Mouse (Mus musculus) hindbrain, embryonic 11.5 days (tissue): ENCODE data around the gene Psma7. TPM values are rescaled to one million over a fixed set of nuclear protein-coding genes. Genes with fewer than 3 reads are reported as not detected.

ENCODE experiments used
- ATAC-seq: fragments of 200-750 bp; cut with Nextera tagmentation; 2 replicates; pipeline ENCODE4 v1.8.0; 2017; ENCODE audit warnings: mild to moderate bottlenecking, moderate TSS enrichment, moderate library complexity; ENCODE audit not compliant: low FRiP score
- DNase-seq: peaks from one replicate; pipeline ENCODE4 v3.0.0-alpha.2; 2015; ENCODE audit warnings: low spot score
- H3K27ac ChIP-seq: fragments of 300-500 bp; sonication (generic); 2 replicates; pipeline ENCODE4 v1.5.1; 2014; ENCODE audit warnings: mild to moderate bottlenecking, low read depth, low read length
- H3K27me3 ChIP-seq: fragments of 300-500 bp; sonication (generic); 2 replicates; pipeline ENCODE4 v1.6.1; 2014; ENCODE audit warnings: mild to moderate bottlenecking, low read length, moderate library complexity, mixed read lengths; ENCODE audit not compliant: control insufficient read depth, insufficient read depth
- H3K36me3 ChIP-seq: fragments of 300-500 bp; sonication (generic); 2 replicates; pipeline ENCODE4 v1.6.1; 2014; ENCODE audit warnings: mild to moderate bottlenecking, low read length, moderate library complexity, mixed read lengths; ENCODE audit not compliant: control insufficient read depth, insufficient read depth
- H3K4me1 ChIP-seq: fragments of 300-500 bp; sonication (generic); replicated peaks from 2 replicates; pipeline ENCODE4 v1.6.1; 2014; ENCODE audit warnings: low read length, mixed read lengths; ENCODE audit not compliant: control insufficient read depth, insufficient read depth
- H3K4me2 ChIP-seq: fragments of 300-500 bp; sonication (generic); replicated peaks from 2 replicates; pipeline ENCODE4 v1.6.1; 2014; ENCODE audit warnings: mild to moderate bottlenecking, low read depth, low read length
- H3K4me3 ChIP-seq: fragments of 300-500 bp; sonication (generic); 2 replicates; pipeline ENCODE4 v1.5.1; 2014; ENCODE audit warnings: low read depth, low read length
- H3K9ac ChIP-seq: fragments of 300-500 bp; sonication (generic); 2 replicates; pipeline ENCODE4 v1.6.1; 2014; ENCODE audit warnings: low read depth, low read length
- H3K9me3 ChIP-seq: fragments of 300-500 bp; sonication (generic); 2 replicates; pipeline ENCODE4 v1.6.1; 2016; ENCODE audit warnings: low read length; ENCODE audit not compliant: control insufficient read depth
- WGBS: fragments of 180-500 bp; shearing (Covaris S2); extraction: QIAGEN DNeasy Blood & Tissue Kit; methylation state at CpG from one replicate; pipeline ENCODE4 v1.1.7; 2014; 5-methylcytosine and 5-hydroxymethylcytosine counted together
- polyA plus RNA-seq: library from polyadenylated mRNA; unstranded; fragments of >200 nt; fragmentation: Nextera tagmentation; extraction: Ambion mirVana; gene quantifications from 2 replicates; pipeline ENCODE4 v1.2.1, GENCODE M21; 2014

The Psma7 gene
- 756 and 797 TPM in 2 replicates for polyA plus RNA-seq

- peak; percentile 95 for ATAC-seq
- under 1% methylated on average over 57 of the region's 78 CpGs for WGBS
- peak within 1 kb of the TSS; percentile 96 for H3K9ac ChIP-seq
- peaks cover 16% of the 10 kb centered on the region for H3K4me1 ChIP-seq
- H3K27ac ChIP-seq: peak within 1 kb of the TSS; percentile 96
- peak; percentile 95 for DNase-seq
- H3K4me3 ChIP-seq: peak within 1 kb of the TSS; percentile 96
- H3K4me2 ChIP-seq: peak within 1 kb of the TSS; percentile 77
- peaks cover 11% of the 10 kb centered on the region for H3K36me3 ChIP-seq
- no peaks in the 10 kb centered on the region for H3K27me3 ChIP-seq
- no peaks in the 10 kb centered on the region for H3K9me3 ChIP-seq
Measured at GRCm38 (mm10) chr2:180042256-180042857, at the start of gene Psma7, which contains the start of gene Ss18l1. Gene Psma7 (minus strand): TSS chr2:180042433. Gene Ss18l1 (plus strand): TSS chr2:180042509.

- Histone ChIP-seq H3K4me2 (no peak overlapping the region), H3K27me3 (no peaks in the 10 kb centered on the region), H3K4me1 (no peaks in the 10 kb centered on the region), H3K4me3 (no peak overlapping the region), H3K9ac (no peak overlapping the region), H3K27ac (no peak overlapping the region), H3K36me3 (peaks cover 2% of the 10 kb centered on the region; the same call in 1 of the 2 replicates), H3K9me3 (no peaks in the 10 kb centered on the region)
- no peak for ATAC-seq
- WGBS: 68% methylated on average over 11 of the region's 11 CpGs
- no peak for DNase-seq
Measured at GRCm38 (mm10) chr2:180090285-180090684, 48.1 kb upstream of the Psma7 start.

GRCm38 (mm10) chr2:180087472-180087871, 45.2 kb upstream of the Psma7 start:
- Histone ChIP-seq H3K27me3 (no peaks in the 10 kb centered on the region), H3K27ac (no peak overlapping the region), H3K36me3 (peaks cover 2% of the 10 kb centered on the region; the same call in 1 of the 2 replicates), H3K4me2 (no peak overlapping the region), H3K9me3 (no peaks in the 10 kb centered on the region), H3K4me1 (no peaks in the 10 kb centered on the region), H3K9ac (no peak overlapping the region), H3K4me3 (no peak overlapping the region)
- DNase-seq: no peak
- no peak for ATAC-seq
- WGBS: 93% methylated on average over 4 of the region's 4 CpGs

GRCm38 (mm10) chr2:180086637-180087027, 44.4 kb upstream of the Psma7 start:
- DNase-seq (no peak), ATAC-seq (0 out of 2 replicates have a peak, but pooled peaks have one; percentile 25)
- H3K36me3 ChIP-seq: peaks cover 2% of the 10 kb centered on the region; the same call in 1 of the 2 replicates
- H3K4me3 ChIP-seq: no peak overlapping the region
- H3K4me1 ChIP-seq: no peaks in the 10 kb centered on the region
- no peaks in the 10 kb centered on the region for H3K27me3 ChIP-seq
- WGBS: 87% methylated on average over 5 of the region's 5 CpGs
- H3K4me2 ChIP-seq: no peak overlapping the region
- no peaks in the 10 kb centered on the region for H3K9me3 ChIP-seq
- no peak overlapping the region for H3K27ac ChIP-seq
- no peak overlapping the region for H3K9ac ChIP-seq

- Histone ChIP-seq H3K27me3 (no peaks in the 10 kb centered on the region), H3K4me2 (no peak overlapping the region), H3K4me1 (no peaks in the 10 kb centered on the region), H3K27ac (no peak overlapping the region), H3K36me3 (peaks cover 2% of the 10 kb centered on the region; the same call in 1 of the 2 replicates), H3K4me3 (no peak overlapping the region), H3K9me3 (no peaks in the 10 kb centered on the region), H3K9ac (no peak overlapping the region)
- ATAC-seq (no peak), DNase-seq (no peak)
- WGBS: 78% methylated on average over 16 of the region's 16 CpGs
Measured at GRCm38 (mm10) chr2:180085926-180086636, 43.8 kb upstream of the Psma7 start.

GRCm38 (mm10) chr2:180084565-180084964, 42.3 kb upstream of the Psma7 start:
- no peaks in the 10 kb centered on the region for H3K27me3 ChIP-seq
- no peak overlapping the region for H3K4me2 ChIP-seq
- ATAC-seq (no peak), DNase-seq (no peak)
- H3K4me3 ChIP-seq: no peak overlapping the region
- no peaks in the 10 kb centered on the region for H3K9me3 ChIP-seq
- WGBS: 48% methylated on average over 3 of the region's 3 CpGs
- H3K4me1 ChIP-seq: no peaks in the 10 kb centered on the region
- H3K27ac ChIP-seq: no peak overlapping the region
- H3K36me3 ChIP-seq: peaks cover 2% of the 10 kb centered on the region; the same call in 1 of the 2 replicates
- no peak overlapping the region for H3K9ac ChIP-seq

- no peaks in the 10 kb centered on the region for H3K9me3 ChIP-seq
- H3K27ac ChIP-seq: no peak overlapping the region
- ATAC-seq: no peak
- no peak overlapping the region for H3K9ac ChIP-seq
- peaks cover 2% of the 10 kb centered on the region; the same call in 1 of the 2 replicates for H3K36me3 ChIP-seq
- no peak overlapping the region for H3K4me2 ChIP-seq
- 94% methylated on average over 10 of the region's 10 CpGs for WGBS
- no peak overlapping the region for H3K4me3 ChIP-seq
- H3K27me3 ChIP-seq: no peaks in the 10 kb centered on the region
- no peaks in the 10 kb centered on the region for H3K4me1 ChIP-seq
- DNase-seq: no peak
Measured at GRCm38 (mm10) chr2:180083063-180083462, 40.8 kb upstream of the Psma7 start.

GRCm38 (mm10) chr2:180080680-180081079, 38.4 kb upstream of the Psma7 start:
- Histone ChIP-seq H3K9me3 (no peaks in the 10 kb centered on the region), H3K4me3 (no peak overlapping the region), H3K4me1 (no peaks in the 10 kb centered on the region), H3K9ac (no peak overlapping the region), H3K4me2 (no peak overlapping the region), H3K36me3 (peaks cover 2% of the 10 kb centered on the region; the same call in 1 of the 2 replicates), H3K27me3 (no peaks in the 10 kb centered on the region), H3K27ac (no peak overlapping the region)
- WGBS: 89% methylated on average over 8 of the region's 8 CpGs
- ATAC-seq (no peak), DNase-seq (no peak)
